Mouse (Mus musculus): ENCODE data around the gene Hectd1. TPM values are rescaled to one million over a fixed set of nuclear protein-coding genes. Genes with fewer than 3 reads are reported as not detected.

Hectd1 gene
- polyA plus RNA-seq (2015; fragmentation: Nextera tagmentation; extraction: Ambion mirVana), result 26.3 and 31.6 TPM in 2 replicates

DNA sequence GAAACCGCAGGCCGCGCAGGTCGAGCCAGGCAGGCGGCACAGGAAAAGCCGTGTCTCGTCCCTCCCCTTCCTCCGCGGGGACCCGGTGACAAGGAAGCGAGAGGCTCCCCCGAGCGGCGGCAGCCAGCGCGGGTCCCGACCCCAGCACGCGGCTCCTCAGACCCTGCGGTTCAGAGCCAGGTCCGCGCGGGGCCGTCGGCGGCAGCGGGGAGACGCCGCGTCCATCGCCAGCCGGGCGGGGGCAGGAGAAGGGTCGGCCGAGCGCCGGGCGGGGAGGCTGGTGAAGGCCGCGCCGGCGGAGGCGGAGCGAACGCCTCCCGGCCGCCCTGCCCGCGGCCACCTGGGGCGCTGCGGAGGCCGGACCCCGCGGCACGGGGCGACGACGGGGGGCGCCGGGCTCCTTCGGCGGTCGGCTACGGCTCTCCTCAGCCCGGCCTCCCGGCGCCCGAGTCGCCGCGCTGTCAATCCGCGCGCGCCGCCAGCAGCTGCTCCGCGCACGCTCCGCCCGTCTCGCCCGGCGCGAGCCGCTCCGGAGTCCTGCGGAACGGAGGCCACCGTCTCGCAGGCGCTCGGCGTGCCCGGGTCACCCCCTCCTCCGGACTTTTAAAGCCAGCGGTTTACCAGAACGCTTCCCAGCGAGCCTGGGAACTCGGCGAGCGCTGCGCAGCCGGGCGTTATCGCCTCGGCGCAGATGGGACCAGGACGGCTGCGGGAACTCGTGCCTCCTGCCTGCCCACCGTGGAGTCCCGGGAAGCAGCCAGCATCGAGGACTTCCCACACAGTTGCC is at the start of gene Hectd1:
Hectd1 (minus strand) TSS at position 247 of the 787 bp plus-strand sequence.

Other genes with a start within 250 kb of the Hectd1 start
- gene Coch, start 236.2 kb downstream of the Hectd1 start, polyA plus RNA-seq (2015; fragmentation: Nextera tagmentation; extraction: Ambion mirVana), result 2.1 and 2.2 TPM in 2 replicates
- 48.9 and 49.6 TPM in 2 replicates for gene Ap4s1, start 138.5 kb downstream of the Hectd1 start, polyA plus RNA-seq (2015; fragmentation: Nextera tagmentation; extraction: Ambion mirVana)
- 46.1 and 60.3 TPM in 2 replicates for gene Strn3, start 137.6 kb downstream of the Hectd1 start, polyA plus RNA-seq (2015; fragmentation: Nextera tagmentation; extraction: Ambion mirVana)
- gene Heatr5a, start 141.8 kb upstream of the Hectd1 start, polyA plus RNA-seq (2015; fragmentation: Nextera tagmentation; extraction: Ambion mirVana), result 3.7 and 4.4 TPM in 2 replicates
- 19.1 and 20.5 TPM in 2 replicates for gene Dtd2, start 177.0 kb upstream of the Hectd1 start, polyA plus RNA-seq (2015; fragmentation: Nextera tagmentation; extraction: Ambion mirVana)
- gene Gpr33, start 198.5 kb upstream of the Hectd1 start, polyA plus RNA-seq (2015; fragmentation: Nextera tagmentation; extraction: Ambion mirVana), result not detected in 2 replicates

Measured in skeletal muscle tissue, postnatal 0 days (tissue).